Mouse (Mus musculus) midbrain, embryonic 11.5 days (tissue): ENCODE measurements around the gene Hells. TPM values are rescaled to one million over a fixed set of nuclear protein-coding genes. Genes with fewer than 3 reads are reported as not detected.

ENCODE experiments used
- ATAC-seq: fragments of 200-750 bp; cut with Nextera tagmentation; 2 replicates; pipeline ENCODE4 v1.8.0; 2017; ENCODE audit warnings: moderate TSS enrichment, moderate library complexity; ENCODE audit not compliant: low FRiP score
- DNase-seq: peaks from one replicate; pipeline ENCODE4 v3.0.0; 2015; ENCODE audit warnings: low spot score; ENCODE audit errors: missing footprints
- H3K27ac ChIP-seq: fragments of 300-500 bp; sonication (generic); 2 replicates; pipeline ENCODE4 v1.5.1; 2014; ENCODE audit warnings: low read depth, low read length
- H3K27me3 ChIP-seq: fragments of 300-500 bp; sonication (generic); 2 replicates; pipeline ENCODE4 v1.6.1; 2014; ENCODE audit warnings: mild to moderate bottlenecking, low read length, moderate library complexity, mixed read lengths; ENCODE audit not compliant: control insufficient read depth, insufficient read depth
- H3K36me3 ChIP-seq: fragments of 300-500 bp; sonication (generic); 2 replicates; pipeline ENCODE4 v1.6.1; 2014; ENCODE audit warnings: mild to moderate bottlenecking, low read length, moderate library complexity, mixed read lengths; ENCODE audit not compliant: control insufficient read depth, insufficient read depth
- H3K4me1 ChIP-seq: fragments of 300-500 bp; sonication (generic); 2 replicates; pipeline ENCODE4 v1.6.1; 2014; ENCODE audit warnings: low read length; ENCODE audit not compliant: control insufficient read depth, insufficient read depth
- H3K4me2 ChIP-seq: fragments of 300-500 bp; sonication (generic); 2 replicates; pipeline ENCODE4 v1.6.1; 2014; ENCODE audit warnings: mild to moderate bottlenecking, moderate library complexity
- H3K4me3 ChIP-seq: fragments of 300-500 bp; sonication (generic); 2 replicates; pipeline ENCODE4 v1.5.1; 2014; ENCODE audit warnings: low read depth, low read length
- H3K9ac ChIP-seq: fragments of 300-500 bp; sonication (generic); 2 replicates; pipeline ENCODE4 v1.6.1; 2014; ENCODE audit warnings: low read length
- H3K9me3 ChIP-seq: fragments of 300-500 bp; sonication (generic); 2 replicates; pipeline ENCODE4 v1.6.1; 2016; ENCODE audit warnings: low read length; ENCODE audit not compliant: control insufficient read depth
- WGBS: fragments of 180-500 bp; shearing (Covaris S2); extraction: QIAGEN DNeasy Blood & Tissue Kit; methylation state at CpG from one replicate; pipeline ENCODE4 v1.1.7; 2014; 5-methylcytosine and 5-hydroxymethylcytosine counted together
- microRNA-seq: library from miRNA; unstranded; fragments of <30 nt; microRNA quantifications from one replicate; pipeline ENCODE4, GENCODE M21; 2017
- polyA plus RNA-seq: library from polyadenylated mRNA; unstranded; fragments of >200 nt; fragmentation: Nextera tagmentation; extraction: Ambion mirVana; gene quantifications from 2 replicates; pipeline ENCODE4 v1.2.1, GENCODE M21; 2014

The Hells gene
- polyA plus RNA-seq, 1 experiment from 2014 or later, result 94.3 TPM

GRCm38 (mm10) chr19:38998676-38999075 is 68.0 kb downstream of the Hells start:
- Histone ChIP-seq H3K9me3 (no peaks in the 10 kb centered on the region), H3K27me3 (no peaks in the 10 kb centered on the region), H3K4me3 (no peak overlapping the region), H3K27ac (no peak overlapping the region), H3K9ac (no peak overlapping the region), H3K36me3 (no peaks in the 10 kb centered on the region), H3K4me1 (no peaks in the 10 kb centered on the region), H3K4me2 (no peak overlapping the region)
- WGBS, result 87% methylated on average over 1 of the region's 1 CpGs
- ATAC-seq, result no peak
- DNase-seq, result no peak

DNA sequence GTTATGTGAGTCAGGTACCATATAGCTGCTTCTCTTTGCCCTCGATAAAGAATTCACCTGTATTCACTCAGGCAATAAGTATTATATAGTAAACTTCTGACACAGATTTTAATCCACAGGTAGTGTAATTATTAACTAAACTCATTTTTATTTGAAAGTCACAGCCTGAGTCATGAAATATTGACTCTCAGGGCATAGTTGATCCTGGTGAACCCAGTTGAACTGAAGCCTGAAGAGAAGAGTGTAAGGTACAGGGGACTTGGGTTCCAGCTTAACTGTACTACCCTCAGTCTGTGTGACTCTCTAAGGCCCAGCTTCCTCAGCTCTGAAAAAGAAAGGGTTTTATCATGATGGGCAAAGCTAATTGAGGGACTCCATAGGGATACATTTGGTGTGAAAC is 74.4 kb downstream of the Hells start:
- no peaks in the 10 kb centered on the region for H3K9me3 ChIP-seq

DNA sequence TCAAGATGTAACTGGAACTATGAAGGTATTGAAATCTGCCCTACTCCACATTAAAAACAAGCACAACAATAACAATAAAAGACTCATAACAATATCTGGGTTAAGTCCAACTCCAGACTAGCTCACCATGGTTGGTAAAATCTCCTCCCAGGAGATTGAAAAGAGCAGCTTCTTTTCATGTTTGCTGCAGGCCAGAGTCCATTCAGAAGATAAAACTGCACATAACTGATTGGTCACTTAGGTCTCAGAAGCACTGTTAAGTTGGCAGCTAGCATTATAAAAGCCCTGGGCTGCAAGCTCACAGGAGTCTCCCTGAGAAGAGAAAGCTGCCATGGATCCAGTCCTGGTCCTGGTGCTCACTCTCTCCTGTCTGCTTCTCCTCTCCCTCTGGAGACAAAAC is 76.0 kb downstream of the Hells start, which contains the start of gene Cyp2c55:
Gene Cyp2c55 (plus strand): TSS at position 305 of the 400 bp plus-strand sequence.
- no peak for DNase-seq
- Histone ChIP-seq H3K4me2 (no peak within 1 kb of the TSS), H3K27ac (no peak within 1 kb of the TSS), H3K27me3 (no peaks in the 10 kb centered on the region), H3K4me1 (no peaks in the 10 kb centered on the region), H3K9ac (no peak within 1 kb of the TSS), H3K4me3 (no peak within 1 kb of the TSS), H3K9me3 (no peaks in the 10 kb centered on the region), H3K36me3 (no peaks in the 10 kb centered on the region)
- ATAC-seq, result no peak

More for the DNA sequence above, 74.4 kb downstream of the Hells start:
- no peak overlapping the region for H3K4me2 ChIP-seq
- no peak overlapping the region for H3K4me3 ChIP-seq
- no peaks in the 10 kb centered on the region for H3K4me1 ChIP-seq
- no peaks in the 10 kb centered on the region for H3K27me3 ChIP-seq
- no peak for ATAC-seq
- no peak for DNase-seq
- no peaks in the 10 kb centered on the region for H3K36me3 ChIP-seq
- WGBS, result 84% methylated on average over 1 of the region's 1 CpGs
- no peak overlapping the region for H3K27ac ChIP-seq
- H3K9ac ChIP-seq, result no peak overlapping the region

Small RNA genes within 50 kb of the gene (microRNA-seq; reads per million reads assigned to microRNA genes)
- gene Gm23800, result not detected

Other genes starting within 250 kb of the Hells start
- gene Noc3l, start 111.7 kb upstream of the Hells start, polyA plus RNA-seq, result 10.5 and 13.0 TPM in 2 replicates
- gene Tbc1d12, start 94.3 kb upstream of the Hells start, polyA plus RNA-seq, result 3.3 TPM in 2 replicates
- 0.15 TPM in 1 of 2 replicates, not detected in the other for gene Cyp2c55, start 76.1 kb downstream of the Hells start, polyA plus RNA-seq
- not detected in 2 replicates for gene Cyp2c65, start 130.1 kb downstream of the Hells start, polyA plus RNA-seq
- not detected in 2 replicates for gene Cyp2c66, start 183.0 kb downstream of the Hells start, polyA plus RNA-seq